Mouse (Mus musculus) adrenal gland, postnatal 10 days (tissue): ENCODE results near the gene Smok2b. TPM values are rescaled to one million over a fixed set of nuclear protein-coding genes. Genes with fewer than 3 reads are reported as not detected.
"Not testable (repeated sequence)": the region's sequence is repeated elsewhere in the genome, so short reads cannot be mapped to it uniquely, and the experiment has no call there.

Experiments
- DNase-seq: peaks from one replicate; pipeline ENCODE4 v3.0.0; 2021; ENCODE audit warnings: mixed read lengths
- total RNA-seq, 2 experiments: library from RNA; stranded (reverse); gene quantifications; 2 replicates each; pipeline ENCODE4 v1.2.3; 2021

The Smok2b gene
- total RNA-seq, 2 experiments from 2014 or later: not detected

DNA sequence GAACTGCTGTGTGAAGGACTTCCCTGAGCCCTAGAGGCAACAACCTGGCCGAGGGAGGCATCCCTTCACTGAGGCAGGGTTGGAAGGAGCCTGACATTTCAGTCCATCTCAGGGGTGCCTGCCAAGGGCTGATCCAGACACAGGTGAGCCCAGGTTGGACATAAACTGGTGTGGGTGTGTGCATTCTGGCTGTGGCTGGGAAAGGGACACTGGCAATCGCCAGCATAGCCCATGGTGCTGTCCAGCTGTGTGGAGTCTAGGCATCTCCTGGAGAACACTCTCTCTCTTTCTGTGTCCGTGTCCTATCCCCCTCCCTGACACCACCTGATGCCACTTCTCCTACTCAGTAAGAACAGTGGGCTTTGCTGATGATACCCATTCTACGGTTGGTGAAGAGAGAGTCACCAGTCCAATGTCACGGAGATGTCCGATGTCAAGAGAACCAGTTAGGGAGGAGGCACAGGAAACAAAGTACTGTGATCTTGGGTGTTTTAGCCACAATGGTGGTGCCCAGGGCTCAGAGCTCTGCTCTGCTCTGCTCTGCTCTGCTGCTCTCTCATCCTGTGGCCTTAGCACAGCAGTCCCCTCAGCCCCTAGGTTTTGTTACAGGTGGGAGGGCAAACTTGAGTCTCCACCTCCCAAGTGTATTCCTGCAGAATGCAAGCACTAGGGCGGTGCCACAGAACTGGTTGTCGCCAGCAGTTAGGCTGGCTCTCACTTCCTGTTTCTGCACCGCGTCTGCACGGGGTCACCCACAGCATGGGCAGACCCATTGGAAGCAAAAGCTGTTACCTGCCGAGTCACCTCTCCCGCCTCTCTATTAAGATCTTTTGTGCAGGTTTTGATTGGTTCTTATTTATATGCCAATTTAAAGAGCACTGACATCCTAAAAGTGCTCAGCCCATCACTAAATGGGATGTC, 11.0 kb downstream of the Smok2b start:
- DNase-seq: not testable (repeated sequence)

DNA sequence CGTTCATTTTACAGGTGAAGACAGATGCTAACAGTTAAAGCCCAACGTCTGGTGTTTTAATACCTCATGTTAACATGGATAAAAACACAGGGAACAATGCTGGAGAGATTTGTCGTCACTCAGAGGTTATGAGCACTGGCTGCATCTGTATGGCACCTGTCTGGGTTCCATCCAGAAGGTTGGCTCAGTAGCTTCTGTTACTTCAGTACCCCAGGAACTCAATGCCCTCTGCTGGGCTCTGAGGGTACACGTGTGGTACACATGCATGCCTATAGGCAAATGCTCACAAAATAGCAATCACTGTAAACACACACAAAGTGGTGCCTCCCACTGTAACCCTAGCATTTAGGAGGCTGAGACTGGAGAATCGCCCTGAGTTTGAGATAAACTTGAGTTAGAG, 24.7 kb downstream of the Smok2b start:
- DNase-seq: not testable (repeated sequence)

Other genes with a start within 250 kb of the Smok2b start
- gene Wtap, start 236.1 kb upstream of the Smok2b start, total RNA-seq: 10 to 100 TPM; 55.3 to 74.7 TPM
- 100 to 1,000 TPM; 750 to 799 TPM for gene Sod2, start 223.4 kb upstream of the Smok2b start, total RNA-seq
- gene Gpr31b, start 178.0 kb upstream of the Smok2b start, total RNA-seq: not detected
- under 1 TPM; 0.51 to 0.82 TPM for gene Tcp10b, start 169.2 kb upstream of the Smok2b start, total RNA-seq
- under 1 TPM; 0.27 to 0.39 TPM for gene Unc93a, start 98.4 kb upstream of the Smok2b start, total RNA-seq
- gene Smok2a, start 9.1 kb upstream of the Smok2b start, total RNA-seq: not detected
- gene Tcp10c, start 124.3 kb downstream of the Smok2b start, total RNA-seq: not detected